Mouse (Mus musculus): Measurements from ENCODE around the gene Fam136a. TPM values are rescaled to one million over a fixed set of nuclear protein-coding genes. Genes with fewer than 3 reads are reported as not detected.
"Not testable (repeated sequence)": the region's sequence is repeated elsewhere in the genome, so short reads cannot be mapped to it uniquely, and the experiment has no call there.

Gene Fam136a
- total and polyA plus RNA-seq, 2 experiments from 2014 or later = 65.9 to 75.1 TPM

- no peak overlapping the region for H3K27ac ChIP-seq (ENCODE audit: low read depth, low read length)
- WGBS = 5% methylated on average over 12 of the region's 12 CpGs
- no peaks in the 10 kb centered on the region for H3K27me3 ChIP-seq (ENCODE audit: insufficient read depth, low read length)
- peaks cover 15% of the 10 kb centered on the region for H3K36me3 ChIP-seq (ENCODE audit: insufficient read depth)
- peaks cover 14% of the 10 kb centered on the region for H3K4me1 ChIP-seq (ENCODE audit: insufficient read depth)
- peak overlapping the region; percentile 71 for H3K9ac ChIP-seq
- DNase-seq = no peak
- H3K4me3 ChIP-seq (ENCODE audit: low read depth, low read length) = peak overlapping the region; percentile 64
- no peak for TF ChIP-seq CTCF (IDR thresholded peaks at IDR 0.05; ENCODE audit: low read depth)
- H3K9me3 ChIP-seq (ENCODE audit: low read length) = no peaks in the 10 kb centered on the region
- ATAC-seq = no peak
- H3K4me2 ChIP-seq (ENCODE audit: low read depth) = peak overlapping the region; percentile 70
Measured at GRCm38 (mm10) chr6:86371950-86372516, 6.6 kb downstream of the Fam136a start.

GRCm38 (mm10) chr6:86373556-86373955 is 8.1 kb downstream of the Fam136a start:
- WGBS = 87% methylated on average over 6 of the region's 6 CpGs
- Histone ChIP-seq H3K4me3 (ENCODE audit: low read depth, low read length) (no peak overlapping the region), H3K4me2 (ENCODE audit: low read depth) (no peak overlapping the region), H3K36me3 (ENCODE audit: insufficient read depth) (peaks cover 27% of the 10 kb centered on the region), H3K27me3 (ENCODE audit: insufficient read depth, low read length) (no peaks in the 10 kb centered on the region), H3K9ac (no peak overlapping the region), H3K4me1 (ENCODE audit: insufficient read depth) (peaks cover 14% of the 10 kb centered on the region), H3K27ac (ENCODE audit: low read depth, low read length) (no peak overlapping the region), H3K9me3 (ENCODE audit: low read length) (no peaks in the 10 kb centered on the region)
- no peak for TF ChIP-seq CTCF (IDR thresholded peaks at IDR 0.05; ENCODE audit: low read depth)
- DNase-seq (no peak), ATAC-seq (no peak)

- Histone ChIP-seq H3K9me3 (ENCODE audit: low read length) (no peaks in the 10 kb centered on the region), H3K36me3 (ENCODE audit: insufficient read depth) (peaks cover 35% of the 10 kb centered on the region), H3K4me2 (ENCODE audit: low read depth) (no peak overlapping the region), H3K27me3 (ENCODE audit: insufficient read depth, low read length) (no peaks in the 10 kb centered on the region), H3K9ac (no peak overlapping the region), H3K27ac (ENCODE audit: low read depth, low read length) (no peak overlapping the region), H3K4me1 (ENCODE audit: insufficient read depth) (no peaks in the 10 kb centered on the region), H3K4me3 (ENCODE audit: low read depth, low read length) (no peak overlapping the region)
- 67% methylated on average over 3 of the region's 3 CpGs for WGBS
- DNase-seq (no peak), ATAC-seq (no peak)
- TF ChIP-seq CTCF (IDR thresholded peaks at IDR 0.05; ENCODE audit: low read depth) = no peak
Measured at GRCm38 (mm10) chr6:86378341-86378740, 12.9 kb downstream of the Fam136a start.

GRCm38 (mm10) chr6:86380112-86380511 is 14.7 kb downstream of the Fam136a start:
- H3K4me1 ChIP-seq (ENCODE audit: insufficient read depth); H3K4me2 ChIP-seq (ENCODE audit: low read depth); H3K27me3 ChIP-seq (ENCODE audit: insufficient read depth, low read length); H3K9ac ChIP-seq; H3K9me3 ChIP-seq (ENCODE audit: low read length); H3K4me3 ChIP-seq (ENCODE audit: low read depth, low read length); DNase-seq; H3K27ac ChIP-seq (ENCODE audit: low read depth, low read length); ATAC-seq: not testable (repeated sequence)
- peaks cover 37% of the 10 kb centered on the region for H3K36me3 ChIP-seq (ENCODE audit: insufficient read depth)
- WGBS = 75% methylated on average over 6 of the region's 8 CpGs

- Histone ChIP-seq H3K27ac (ENCODE audit: low read depth, low read length) (no peak overlapping the region), H3K4me2 (ENCODE audit: low read depth) (no peak overlapping the region), H3K36me3 (ENCODE audit: insufficient read depth) (peaks cover 36% of the 10 kb centered on the region), H3K27me3 (ENCODE audit: insufficient read depth, low read length) (no peaks in the 10 kb centered on the region), H3K9me3 (ENCODE audit: low read length) (no peaks in the 10 kb centered on the region), H3K4me3 (ENCODE audit: low read depth, low read length) (no peak overlapping the region), H3K4me1 (ENCODE audit: insufficient read depth) (no peaks in the 10 kb centered on the region), H3K9ac (no peak overlapping the region)
- no peak for TF ChIP-seq CTCF (IDR thresholded peaks at IDR 0.05; ENCODE audit: low read depth)
- ATAC-seq (no peak), DNase-seq (no peak)
Measured at GRCm38 (mm10) chr6:86382551-86382950, 17.1 kb downstream of the Fam136a start.

GRCm38 (mm10) chr6:86383370-86383769 is 17.9 kb downstream of the Fam136a start:
- DNase-seq (no peak), ATAC-seq (no peak)
- 57% methylated on average over 16 of the region's 16 CpGs for WGBS
- no peak for TF ChIP-seq CTCF (IDR thresholded peaks at IDR 0.05; ENCODE audit: low read depth)
- Histone ChIP-seq H3K9ac (no peak overlapping the region), H3K4me2 (ENCODE audit: low read depth) (no peak overlapping the region), H3K27me3 (ENCODE audit: insufficient read depth, low read length) (no peaks in the 10 kb centered on the region), H3K36me3 (ENCODE audit: insufficient read depth) (peaks cover 34% of the 10 kb centered on the region), H3K27ac (ENCODE audit: low read depth, low read length) (no peak overlapping the region), H3K4me3 (ENCODE audit: low read depth, low read length) (no peak overlapping the region), H3K9me3 (ENCODE audit: low read length) (no peaks in the 10 kb centered on the region), H3K4me1 (ENCODE audit: insufficient read depth) (no peaks in the 10 kb centered on the region)

- no peak overlapping the region for H3K4me3 ChIP-seq (ENCODE audit: low read depth, low read length)
- TF ChIP-seq CTCF (IDR thresholded peaks at IDR 0.05; ENCODE audit: low read depth) = no peak
- ATAC-seq (no peak), DNase-seq (no peak)
- H3K9ac ChIP-seq = no peak overlapping the region
- no peak overlapping the region for H3K4me2 ChIP-seq (ENCODE audit: low read depth)
- H3K9me3 ChIP-seq (ENCODE audit: low read length) = no peaks in the 10 kb centered on the region
- no peak overlapping the region for H3K27ac ChIP-seq (ENCODE audit: low read depth, low read length)
- 73% methylated on average over 4 of the region's 4 CpGs for WGBS
- H3K36me3 ChIP-seq (ENCODE audit: insufficient read depth) = peaks cover 37% of the 10 kb centered on the region
- H3K27me3 ChIP-seq (ENCODE audit: insufficient read depth, low read length) = no peaks in the 10 kb centered on the region
- no peaks in the 10 kb centered on the region for H3K4me1 ChIP-seq (ENCODE audit: insufficient read depth)
Measured at GRCm38 (mm10) chr6:86384692-86385091, 19.2 kb downstream of the Fam136a start.

Data from forebrain, postnatal 0 days (tissue).